Mouse (Mus musculus): Measurements from ENCODE around the gene Rcor2. TPM values are rescaled to one million over a fixed set of nuclear protein-coding genes. Genes with fewer than 3 reads are reported as not detected.

Gene Rcor2
- polyA plus RNA-seq, 1 experiment from 2014 or later, result 7.5 TPM

GRCm38 (mm10) chr19:7257881-7258280 is 9.2 kb upstream of the Rcor2 start:
- no peaks in the 10 kb centered on the region for H3K4me1 ChIP-seq (replicated peaks; ENCODE audit: control insufficient read depth, insufficient read depth, low read length)
- H3K9ac ChIP-seq (ENCODE audit: low read depth, low read length), result no peak overlapping the region
- DNase-seq (ENCODE audit: low spot score) (no peak), ATAC-seq (replicated peaks; ENCODE audit: low FRiP score) (no peak)
- no peak overlapping the region for H3K27ac ChIP-seq (ENCODE audit: low read depth, low read length)
- no peak overlapping the region for H3K4me2 ChIP-seq
- no peaks in the 10 kb centered on the region for H3K36me3 ChIP-seq (ENCODE audit: control insufficient read depth, insufficient read depth, low read length)
- 83% methylated on average over 5 of the region's 5 CpGs for WGBS
- no peak overlapping the region for H3K4me3 ChIP-seq (ENCODE audit: low read depth, low read length)
- no peaks in the 10 kb centered on the region for H3K9me3 ChIP-seq (ENCODE audit: control insufficient read depth, low read length)
- H3K27me3 ChIP-seq (replicated peaks; ENCODE audit: control insufficient read depth, insufficient read depth, low read length), result no peaks in the 10 kb centered on the region

GRCm38 (mm10) chr19:7261476-7261875 is 5.6 kb upstream of the Rcor2 start:
- ATAC-seq (replicated peaks; ENCODE audit: low FRiP score) (no peak), DNase-seq (ENCODE audit: low spot score) (no peak)
- Histone ChIP-seq H3K4me3 (ENCODE audit: low read depth, low read length) (no peak overlapping the region), H3K4me1 (replicated peaks; ENCODE audit: control insufficient read depth, insufficient read depth, low read length) (peaks cover 17% of the 10 kb centered on the region), H3K27ac (ENCODE audit: low read depth, low read length) (no peak overlapping the region), H3K36me3 (ENCODE audit: control insufficient read depth, insufficient read depth, low read length) (no peaks in the 10 kb centered on the region), H3K9me3 (ENCODE audit: control insufficient read depth, low read length) (no peaks in the 10 kb centered on the region), H3K4me2 (no peak overlapping the region), H3K9ac (ENCODE audit: low read depth, low read length) (no peak overlapping the region), H3K27me3 (replicated peaks; ENCODE audit: control insufficient read depth, insufficient read depth, low read length) (no peaks in the 10 kb centered on the region)
- 87% methylated on average over 1 of the region's 1 CpGs for WGBS

GRCm38 (mm10) chr19:7261964-7262363 is 5.2 kb upstream of the Rcor2 start:
- 82% methylated on average over 3 of the region's 3 CpGs for WGBS

GRCm38 (mm10) chr19:7262592-7262991 is 4.5 kb upstream of the Rcor2 start:
- H3K27ac ChIP-seq (ENCODE audit: low read depth, low read length), result no peak overlapping the region
- ATAC-seq (replicated peaks; ENCODE audit: low FRiP score) (no peak), DNase-seq (ENCODE audit: low spot score) (no peak)
- H3K9ac ChIP-seq (ENCODE audit: low read depth, low read length), result no peak overlapping the region
- no peaks in the 10 kb centered on the region for H3K36me3 ChIP-seq (ENCODE audit: control insufficient read depth, insufficient read depth, low read length)
- H3K4me3 ChIP-seq (ENCODE audit: low read depth, low read length), result no peak overlapping the region
- H3K27me3 ChIP-seq (replicated peaks; ENCODE audit: control insufficient read depth, insufficient read depth, low read length), result no peaks in the 10 kb centered on the region
- no peaks in the 10 kb centered on the region for H3K9me3 ChIP-seq (ENCODE audit: control insufficient read depth, low read length)
- WGBS, result 83% methylated on average over 1 of the region's 1 CpGs
- H3K4me2 ChIP-seq, result no peak overlapping the region
- H3K4me1 ChIP-seq (replicated peaks; ENCODE audit: control insufficient read depth, insufficient read depth, low read length), result peaks cover 28% of the 10 kb centered on the region

More at GRCm38 (mm10) chr19:7261964-7262363, 5.2 kb upstream of the Rcor2 start:
- no peak for DNase-seq (ENCODE audit: low spot score)
- H3K9ac ChIP-seq (ENCODE audit: low read depth, low read length), result no peak overlapping the region
- H3K27ac ChIP-seq (ENCODE audit: low read depth, low read length), result no peak overlapping the region
- H3K4me3 ChIP-seq (ENCODE audit: low read depth, low read length), result no peak overlapping the region
- no peaks in the 10 kb centered on the region for H3K27me3 ChIP-seq (replicated peaks; ENCODE audit: control insufficient read depth, insufficient read depth, low read length)
- H3K4me1 ChIP-seq (replicated peaks; ENCODE audit: control insufficient read depth, insufficient read depth, low read length), result peaks cover 22% of the 10 kb centered on the region
- no peak overlapping the region for H3K4me2 ChIP-seq
- ATAC-seq (replicated peaks; ENCODE audit: low FRiP score), result no peak
- no peaks in the 10 kb centered on the region for H3K9me3 ChIP-seq (ENCODE audit: control insufficient read depth, low read length)
- no peaks in the 10 kb centered on the region for H3K36me3 ChIP-seq (ENCODE audit: control insufficient read depth, insufficient read depth, low read length)

GRCm38 (mm10) chr19:7264088-7264765 is 2.9 kb upstream of the Rcor2 start:
- H3K4me2 ChIP-seq, result no peak overlapping the region
- DNase-seq (ENCODE audit: low spot score) (peak; percentile 79), ATAC-seq (replicated peaks; ENCODE audit: low FRiP score) (no peak)
- H3K27me3 ChIP-seq (replicated peaks; ENCODE audit: control insufficient read depth, insufficient read depth, low read length), result no peaks in the 10 kb centered on the region
- H3K4me1 ChIP-seq (replicated peaks; ENCODE audit: control insufficient read depth, insufficient read depth, low read length), result peaks cover 32% of the 10 kb centered on the region
- H3K9me3 ChIP-seq (ENCODE audit: control insufficient read depth, low read length), result no peaks in the 10 kb centered on the region
- no peak overlapping the region for H3K9ac ChIP-seq (ENCODE audit: low read depth, low read length)
- no peak overlapping the region for H3K27ac ChIP-seq (ENCODE audit: low read depth, low read length)
- no peaks in the 10 kb centered on the region for H3K36me3 ChIP-seq (ENCODE audit: control insufficient read depth, insufficient read depth, low read length)
- H3K4me3 ChIP-seq (ENCODE audit: low read depth, low read length), result no peak overlapping the region
- 22% methylated on average over 9 of the region's 9 CpGs for WGBS

GRCm38 (mm10) chr19:7264766-7265331 is 2.3 kb upstream of the Rcor2 start:
- DNase-seq (ENCODE audit: low spot score), result no peak
- Histone ChIP-seq H3K9me3 (ENCODE audit: control insufficient read depth, low read length) (no peaks in the 10 kb centered on the region), H3K9ac (ENCODE audit: low read depth, low read length) (no peak overlapping the region), H3K4me3 (ENCODE audit: low read depth, low read length) (no peak overlapping the region), H3K27ac (ENCODE audit: low read depth, low read length) (no peak overlapping the region), H3K4me1 (replicated peaks; ENCODE audit: control insufficient read depth, insufficient read depth, low read length) (peaks cover 38% of the 10 kb centered on the region), H3K4me2 (no peak overlapping the region), H3K27me3 (replicated peaks; ENCODE audit: control insufficient read depth, insufficient read depth, low read length) (no peaks in the 10 kb centered on the region), H3K36me3 (ENCODE audit: control insufficient read depth, insufficient read depth, low read length) (no peaks in the 10 kb centered on the region)
- no peak for ATAC-seq (replicated peaks; ENCODE audit: low FRiP score)
- 36% methylated on average over 5 of the region's 6 CpGs for WGBS

- Histone ChIP-seq H3K4me1 (replicated peaks; ENCODE audit: control insufficient read depth, insufficient read depth, low read length) (peaks cover 40% of the 10 kb centered on the region), H3K36me3 (ENCODE audit: control insufficient read depth, insufficient read depth, low read length) (no peaks in the 10 kb centered on the region), H3K4me3 (ENCODE audit: low read depth, low read length) (no peak overlapping the region), H3K27me3 (replicated peaks; ENCODE audit: control insufficient read depth, insufficient read depth, low read length) (no peaks in the 10 kb centered on the region), H3K27ac (ENCODE audit: low read depth, low read length) (no peak overlapping the region), H3K9me3 (ENCODE audit: control insufficient read depth, low read length) (no peaks in the 10 kb centered on the region), H3K4me2 (peak overlapping the region; percentile 23), H3K9ac (ENCODE audit: low read depth, low read length) (no peak overlapping the region)
- ATAC-seq (replicated peaks; ENCODE audit: low FRiP score) (no peak), DNase-seq (ENCODE audit: low spot score) (no peak)
- 31% methylated on average over 14 of the region's 14 CpGs for WGBS
These were observed 1.5 kb upstream of the Rcor2 start for GRCm38 (mm10) chr19:7265478-7266191.

GRCm38 (mm10) chr19:7266421-7266831 is 699 bp upstream of the Rcor2 start:
- Histone ChIP-seq H3K4me3 (ENCODE audit: low read depth, low read length) (no peak overlapping the region), H3K9me3 (ENCODE audit: control insufficient read depth, low read length) (no peaks in the 10 kb centered on the region), H3K4me2 (peak overlapping the region; percentile 23), H3K27ac (ENCODE audit: low read depth, low read length) (no peak overlapping the region), H3K36me3 (ENCODE audit: control insufficient read depth, insufficient read depth, low read length) (peaks cover 2% of the 10 kb centered on the region; the same call in 1 of the 2 replicates), H3K4me1 (replicated peaks; ENCODE audit: control insufficient read depth, insufficient read depth, low read length) (peaks cover 40% of the 10 kb centered on the region), H3K9ac (ENCODE audit: low read depth, low read length) (no peak overlapping the region), H3K27me3 (replicated peaks; ENCODE audit: control insufficient read depth, insufficient read depth, low read length) (no peaks in the 10 kb centered on the region)
- ATAC-seq (replicated peaks; ENCODE audit: low FRiP score), result no peak
- WGBS, result 43% methylated on average over 4 of the region's 4 CpGs
- no peak for DNase-seq (ENCODE audit: low spot score)

All from liver, embryonic 11.5 days (tissue).